Mouse (Mus musculus) liver, embryonic 16.5 days (tissue): ENCODE results near the gene Rarb. TPM values are rescaled to one million over a fixed set of nuclear protein-coding genes. Genes with fewer than 3 reads are reported as not detected.

Experiments used
- ATAC-seq: fragments of 200-750 bp; cut with Nextera tagmentation; 2 replicates; pipeline ENCODE4 v1.8.0; 2017; ENCODE audit warnings: low read depth, mild to moderate bottlenecking, moderate number of reproducible peaks, moderate library complexity
- H3K27ac ChIP-seq: fragments of 300-500 bp; sonication (generic); 2 replicates; pipeline ENCODE4 v1.5.1; 2014; ENCODE audit warnings: mild to moderate bottlenecking, low read length
- H3K27me3 ChIP-seq: fragments of 300-500 bp; sonication (generic); 2 replicates; pipeline ENCODE4 v1.6.1; 2014; ENCODE audit warnings: low read depth, low read length, mixed read lengths; ENCODE audit not compliant: control insufficient read depth, insufficient read depth
- H3K36me3 ChIP-seq: fragments of 300-500 bp; sonication (generic); 2 replicates; pipeline ENCODE4 v1.6.1; 2014; ENCODE audit warnings: mild to moderate bottlenecking; ENCODE audit not compliant: control insufficient read depth, insufficient read depth
- H3K4me1 ChIP-seq: fragments of 300-500 bp; sonication (generic); 2 replicates; pipeline ENCODE4 v1.6.1; 2014; ENCODE audit warnings: low read depth, low read length, mixed read lengths; ENCODE audit not compliant: control insufficient read depth
- H3K4me2 ChIP-seq: fragments of 300-500 bp; sonication (generic); 2 replicates; pipeline ENCODE4 v1.6.1; 2014; ENCODE audit warnings: low read depth, low read length, mixed read lengths
- H3K4me3 ChIP-seq: fragments of 300-500 bp; sonication (generic); 2 replicates; pipeline ENCODE4 v1.5.1; 2014; ENCODE audit warnings: low read depth, mild to moderate bottlenecking, low read length
- H3K9ac ChIP-seq: fragments of 300-500 bp; sonication (generic); 2 replicates; pipeline ENCODE4 v1.6.1; 2014; ENCODE audit warnings: low read depth, low read length
- H3K9me3 ChIP-seq: fragments of 300-500 bp; sonication (generic); replicated peaks from 2 replicates; pipeline ENCODE4 v1.6.1; 2016; ENCODE audit warnings: low read length; ENCODE audit not compliant: control insufficient read depth
- WGBS: fragments of 180-500 bp; shearing (Covaris S2); extraction: QIAGEN DNeasy Blood & Tissue Kit; methylation state at CpG from one replicate; pipeline ENCODE4 v1.1.7; 2014; ENCODE audit not compliant: insufficient replicate concordance; 5-methylcytosine and 5-hydroxymethylcytosine counted together
- polyA plus RNA-seq: library from polyadenylated mRNA; unstranded; fragments of >200 nt; fragmentation: Nextera tagmentation; extraction: Ambion mirVana; gene quantifications from 2 replicates; pipeline ENCODE4 v1.2.1, GENCODE M21; 2015

Rarb gene
- polyA plus RNA-seq, 1 experiment from 2014 or later: 1.3 TPM

- no peaks in the 10 kb centered on the region for H3K27me3 ChIP-seq
- ATAC-seq: no peak
- WGBS: 67% methylated on average over 1 of the region's 1 CpGs
- H3K9me3 ChIP-seq: no peaks in the 10 kb centered on the region
- no peak overlapping the region for H3K4me2 ChIP-seq
- no peak overlapping the region for H3K27ac ChIP-seq
- no peak overlapping the region for H3K9ac ChIP-seq
- no peaks in the 10 kb centered on the region for H3K36me3 ChIP-seq
- H3K4me1 ChIP-seq: no peaks in the 10 kb centered on the region
- no peak overlapping the region for H3K4me3 ChIP-seq
Observed at GRCm38 (mm10) chr14:16738538-16738937, 80.4 kb downstream of the Rarb start.

- no peak overlapping the region for H3K4me2 ChIP-seq
- 55% methylated on average over 1 of the region's 1 CpGs for WGBS
- H3K27ac ChIP-seq: no peak overlapping the region
- no peak overlapping the region for H3K9ac ChIP-seq
- no peaks in the 10 kb centered on the region for H3K36me3 ChIP-seq
- ATAC-seq: no peak
- H3K4me3 ChIP-seq: no peak overlapping the region
- no peaks in the 10 kb centered on the region for H3K9me3 ChIP-seq
- H3K27me3 ChIP-seq: no peaks in the 10 kb centered on the region
- no peaks in the 10 kb centered on the region for H3K4me1 ChIP-seq
Observed at GRCm38 (mm10) chr14:16737781-16738180, 81.2 kb downstream of the Rarb start.

DNA sequence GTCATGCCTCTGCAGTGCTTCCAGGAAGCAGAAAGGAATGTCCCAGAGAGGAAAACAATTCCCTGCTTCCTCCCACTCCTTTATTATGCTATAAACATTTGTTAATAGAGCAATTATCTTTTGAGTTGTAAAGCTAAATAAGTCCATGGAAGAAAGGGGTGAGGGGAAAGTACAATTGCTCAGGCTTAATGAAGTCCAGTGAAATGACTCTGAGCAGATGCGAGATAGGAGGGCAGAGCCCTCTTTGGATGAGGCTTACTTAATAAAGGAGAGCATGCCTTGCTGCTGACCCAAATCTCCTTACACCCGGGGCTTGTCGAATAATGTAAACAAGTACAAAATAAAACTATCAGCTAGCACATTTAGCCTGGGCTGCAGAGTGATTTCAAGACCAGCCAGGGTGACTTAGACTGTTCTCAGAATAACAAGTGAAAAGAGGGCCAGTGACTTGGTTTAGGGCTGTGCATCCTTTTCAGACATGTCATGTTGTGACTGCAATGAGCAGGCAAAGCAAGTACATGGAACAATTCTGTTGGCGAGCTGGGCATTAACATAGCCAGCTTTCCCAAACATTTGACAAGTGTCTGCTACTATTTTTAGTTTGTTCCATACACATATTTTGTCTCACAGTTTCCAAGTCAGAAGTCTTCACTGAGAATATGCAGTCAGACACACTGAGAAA, 83.5 kb downstream of the Rarb start:
- peak; percentile 32; the same call in 1 of the 2 replicates for ATAC-seq
- WGBS: 50% methylated on average over 4 of the region's 4 CpGs
- no peaks in the 10 kb centered on the region for H3K27me3 ChIP-seq
- no peak overlapping the region for H3K4me2 ChIP-seq
- H3K4me3 ChIP-seq: no peak overlapping the region
- H3K4me1 ChIP-seq: no peaks in the 10 kb centered on the region
- no peaks in the 10 kb centered on the region for H3K9me3 ChIP-seq
- no peak overlapping the region for H3K27ac ChIP-seq
- no peak overlapping the region for H3K9ac ChIP-seq
- H3K36me3 ChIP-seq: no peaks in the 10 kb centered on the region

GRCm38 (mm10) chr14:16733595-16734298, 85.2 kb downstream of the Rarb start:
- no peaks in the 10 kb centered on the region for H3K4me1 ChIP-seq
- no peak overlapping the region for H3K4me3 ChIP-seq
- WGBS: 47% methylated on average over 9 of the region's 9 CpGs
- no peak for ATAC-seq
- no peak overlapping the region for H3K4me2 ChIP-seq
- H3K9ac ChIP-seq: no peak overlapping the region
- H3K36me3 ChIP-seq: no peaks in the 10 kb centered on the region
- no peaks in the 10 kb centered on the region for H3K27me3 ChIP-seq
- H3K27ac ChIP-seq: no peak overlapping the region
- no peaks in the 10 kb centered on the region for H3K9me3 ChIP-seq

DNA sequence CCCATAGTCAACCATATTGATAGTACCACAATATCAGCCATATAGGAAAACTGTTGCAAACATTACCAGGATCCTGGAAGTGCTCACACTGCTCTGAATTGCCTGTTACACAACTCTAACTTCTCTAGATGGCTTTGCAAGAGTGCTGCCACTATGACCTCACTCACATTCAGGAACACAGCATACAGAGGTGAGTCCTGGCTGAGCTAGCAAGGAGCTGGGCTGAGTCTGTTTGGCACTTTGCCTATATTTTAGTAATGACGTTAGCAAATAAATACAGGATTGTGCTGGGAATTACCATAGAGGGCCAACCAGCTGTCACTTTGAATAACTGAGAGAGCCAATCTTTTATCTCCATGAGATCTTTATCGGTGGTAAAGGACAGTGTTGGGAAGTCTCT, 86.9 kb downstream of the Rarb start:
- Histone ChIP-seq H3K9ac (no peak overlapping the region), H3K4me2 (no peak overlapping the region), H3K4me3 (no peak overlapping the region), H3K27me3 (no peaks in the 10 kb centered on the region), H3K27ac (no peak overlapping the region), H3K36me3 (no peaks in the 10 kb centered on the region), H3K4me1 (no peaks in the 10 kb centered on the region), H3K9me3 (no peaks in the 10 kb centered on the region)
- no peak for ATAC-seq
- 49% methylated on average over 2 of the region's 2 CpGs for WGBS

GRCm38 (mm10) chr14:16728175-16728838, 90.6 kb downstream of the Rarb start:
- H3K4me3 ChIP-seq: no peak overlapping the region
- H3K4me2 ChIP-seq: no peak overlapping the region
- no peaks in the 10 kb centered on the region for H3K36me3 ChIP-seq
- 79% methylated on average over 2 of the region's 2 CpGs for WGBS
- H3K27me3 ChIP-seq: no peaks in the 10 kb centered on the region
- no peaks in the 10 kb centered on the region for H3K9me3 ChIP-seq
- H3K9ac ChIP-seq: no peak overlapping the region
- H3K4me1 ChIP-seq: no peaks in the 10 kb centered on the region
- no peak overlapping the region for H3K27ac ChIP-seq
- ATAC-seq: no peak

- no peak overlapping the region for H3K4me3 ChIP-seq
- H3K4me1 ChIP-seq: no peaks in the 10 kb centered on the region
- no peak for ATAC-seq
- H3K9me3 ChIP-seq: no peaks in the 10 kb centered on the region
- no peak overlapping the region for H3K9ac ChIP-seq
- no peaks in the 10 kb centered on the region for H3K36me3 ChIP-seq
- H3K27ac ChIP-seq: no peak overlapping the region
- no peak overlapping the region for H3K4me2 ChIP-seq
- 69% methylated on average over 15 of the region's 15 CpGs for WGBS
- H3K27me3 ChIP-seq: no peaks in the 10 kb centered on the region
Observed at GRCm38 (mm10) chr14:16723991-16724390, 95.0 kb downstream of the Rarb start.

GRCm38 (mm10) chr14:16717821-16718220, 101.1 kb downstream of the Rarb start:
- H3K36me3 ChIP-seq: no peaks in the 10 kb centered on the region
- no peak overlapping the region for H3K9ac ChIP-seq
- H3K4me1 ChIP-seq: no peaks in the 10 kb centered on the region
- no peak overlapping the region for H3K4me3 ChIP-seq
- H3K4me2 ChIP-seq: no peak overlapping the region
- H3K9me3 ChIP-seq: no peaks in the 10 kb centered on the region
- no peaks in the 10 kb centered on the region for H3K27me3 ChIP-seq
- WGBS: 45% methylated on average over 3 of the region's 3 CpGs
- H3K27ac ChIP-seq: no peak overlapping the region
- ATAC-seq: no peak
